Mouse (Mus musculus): ENCODE measurements at regions not wholly inside any gene's neighbourhood (a gene's known extent, or its start where the extent isn't known, plus 50 kb on each side); places are given as distances from the start of the nearest gene placed in this dataset.
A peak's percentile ranks its signal among the peaks of the same experiment; 100 is the strongest.

- H3K9ac ChIP-seq: no peak overlapping the region
- H3K9me3 ChIP-seq: no peaks in the 10 kb centered on the region
- no peak overlapping the region for H3K4me2 ChIP-seq
- 82% methylated on average over 6 of the region's 6 CpGs for WGBS
- no peaks in the 10 kb centered on the region for H3K27me3 ChIP-seq
- no peak overlapping the region for H3K27ac ChIP-seq (replicated peaks)
- no peaks in the 10 kb centered on the region for H3K4me1 ChIP-seq (replicated peaks)
- H3K4me3 ChIP-seq: no peak overlapping the region
- ATAC-seq (ENCODE audit: low read depth): no peak
- no peaks in the 10 kb centered on the region for H3K36me3 ChIP-seq
Observed at GRCm38 (mm10) chr14:46004078-46004477, 346.1 kb upstream of the Ddhd1 start.

GRCm38 (mm10) chr14:46005307-46005706 lies 347.4 kb upstream of the Ddhd1 start:
- no peak overlapping the region for H3K4me2 ChIP-seq
- H3K4me1 ChIP-seq (replicated peaks): no peaks in the 10 kb centered on the region
- no peak for ATAC-seq (ENCODE audit: low read depth)
- H3K27me3 ChIP-seq: no peaks in the 10 kb centered on the region
- H3K9ac ChIP-seq: no peak overlapping the region
- 59% methylated on average over 4 of the region's 4 CpGs for WGBS
- no peaks in the 10 kb centered on the region for H3K36me3 ChIP-seq
- H3K4me3 ChIP-seq: no peak overlapping the region
- no peak overlapping the region for H3K27ac ChIP-seq (replicated peaks)
- no peaks in the 10 kb centered on the region for H3K9me3 ChIP-seq

GRCm38 (mm10) chr14:46013232-46013631 lies 355.3 kb upstream of the Ddhd1 start:
- no peak overlapping the region for H3K4me3 ChIP-seq
- 96% methylated on average over 2 of the region's 2 CpGs for WGBS
- no peaks in the 10 kb centered on the region for H3K36me3 ChIP-seq
- no peak overlapping the region for H3K9ac ChIP-seq
- no peaks in the 10 kb centered on the region for H3K9me3 ChIP-seq
- H3K27ac ChIP-seq (replicated peaks): no peak overlapping the region
- H3K4me2 ChIP-seq: no peak overlapping the region
- H3K27me3 ChIP-seq: no peaks in the 10 kb centered on the region
- H3K4me1 ChIP-seq (replicated peaks): no peaks in the 10 kb centered on the region
- ATAC-seq (ENCODE audit: low read depth): no peak

- Histone ChIP-seq H3K4me2 (no peak overlapping the region), H3K36me3 (no peaks in the 10 kb centered on the region), H3K27ac (replicated peaks) (no peak overlapping the region), H3K27me3 (no peaks in the 10 kb centered on the region), H3K4me3 (no peak overlapping the region), H3K4me1 (replicated peaks) (no peaks in the 10 kb centered on the region), H3K9me3 (no peaks in the 10 kb centered on the region), H3K9ac (no peak overlapping the region)
- ATAC-seq (ENCODE audit: low read depth): no peak
- 67% methylated on average over 2 of the region's 2 CpGs for WGBS
Observed at GRCm38 (mm10) chr14:46014090-46014489, 356.1 kb upstream of the Ddhd1 start.

GRCm38 (mm10) chr14:46015682-46016400 lies 357.9 kb upstream of the Ddhd1 start:
- H3K9ac ChIP-seq: no peak overlapping the region
- H3K4me1 ChIP-seq (replicated peaks): peaks cover 6% of the 10 kb centered on the region; the same call in 1 of the 2 replicates
- H3K36me3 ChIP-seq: no peaks in the 10 kb centered on the region
- H3K4me2 ChIP-seq: no peak overlapping the region
- 90% methylated on average over 6 of the region's 6 CpGs for WGBS
- no peak overlapping the region for H3K4me3 ChIP-seq
- H3K9me3 ChIP-seq: no peaks in the 10 kb centered on the region
- no peak overlapping the region for H3K27ac ChIP-seq (replicated peaks)
- ATAC-seq (ENCODE audit: low read depth): no peak
- H3K27me3 ChIP-seq: no peaks in the 10 kb centered on the region

- H3K4me3 ChIP-seq: no peak overlapping the region
- no peaks in the 10 kb centered on the region for H3K27me3 ChIP-seq
- WGBS: 47% methylated on average over 4 of the region's 4 CpGs
- no peak overlapping the region for H3K9ac ChIP-seq
- H3K36me3 ChIP-seq: no peaks in the 10 kb centered on the region
- no peak for ATAC-seq (ENCODE audit: low read depth)
- no peak overlapping the region for H3K4me2 ChIP-seq
- H3K27ac ChIP-seq (replicated peaks): no peak overlapping the region
- H3K9me3 ChIP-seq: no peaks in the 10 kb centered on the region
- H3K4me1 ChIP-seq (replicated peaks): peaks cover 6% of the 10 kb centered on the region; the same call in 1 of the 2 replicates
Observed at GRCm38 (mm10) chr14:46016701-46017106, 358.8 kb upstream of the Ddhd1 start.

GRCm38 (mm10) chr14:46017286-46017685 lies 359.3 kb upstream of the Ddhd1 start:
- H3K4me2 ChIP-seq: no peak overlapping the region
- H3K4me1 ChIP-seq (replicated peaks): peaks cover 6% of the 10 kb centered on the region; the same call in 1 of the 2 replicates
- 60% methylated on average over 3 of the region's 3 CpGs for WGBS
- no peak overlapping the region for H3K9ac ChIP-seq
- no peaks in the 10 kb centered on the region for H3K27me3 ChIP-seq
- H3K4me3 ChIP-seq: no peak overlapping the region
- H3K9me3 ChIP-seq: no peaks in the 10 kb centered on the region
- H3K36me3 ChIP-seq: no peaks in the 10 kb centered on the region
- ATAC-seq (ENCODE audit: low read depth): no peak
- no peak overlapping the region for H3K27ac ChIP-seq (replicated peaks)

- Histone ChIP-seq H3K27ac (replicated peaks) (no peak overlapping the region), H3K4me3 (no peak overlapping the region), H3K27me3 (no peaks in the 10 kb centered on the region), H3K9me3 (no peaks in the 10 kb centered on the region), H3K9ac (no peak overlapping the region), H3K4me2 (no peak overlapping the region), H3K4me1 (replicated peaks) (peaks cover 6% of the 10 kb centered on the region; the same call in 1 of the 2 replicates), H3K36me3 (no peaks in the 10 kb centered on the region)
- no peak for ATAC-seq (ENCODE audit: low read depth)
- WGBS: 85% methylated on average over 6 of the region's 6 CpGs
Observed at GRCm38 (mm10) chr14:46017976-46018375, 360.0 kb upstream of the Ddhd1 start.

- H3K9ac ChIP-seq: no peak overlapping the region
- WGBS: 62% methylated on average over 14 of the region's 14 CpGs
- no peak overlapping the region for H3K4me3 ChIP-seq
- H3K4me1 ChIP-seq (replicated peaks): peaks cover 6% of the 10 kb centered on the region; the same call in 1 of the 2 replicates
- no peak for ATAC-seq (ENCODE audit: low read depth)
- no peaks in the 10 kb centered on the region for H3K9me3 ChIP-seq
- no peak overlapping the region for H3K4me2 ChIP-seq
- H3K27ac ChIP-seq (replicated peaks): no peak overlapping the region
- H3K36me3 ChIP-seq: no peaks in the 10 kb centered on the region
- no peaks in the 10 kb centered on the region for H3K27me3 ChIP-seq
Observed at GRCm38 (mm10) chr14:46019240-46020025, 359.8 kb upstream of the Gm15217 start.

- Histone ChIP-seq H3K4me2 (no peak overlapping the region), H3K4me3 (no peak overlapping the region), H3K9ac (no peak overlapping the region), H3K9me3 (no peaks in the 10 kb centered on the region), H3K27me3 (no peaks in the 10 kb centered on the region), H3K4me1 (replicated peaks) (no peaks in the 10 kb centered on the region), H3K27ac (replicated peaks) (no peak overlapping the region), H3K36me3 (no peaks in the 10 kb centered on the region)
- no peak for ATAC-seq (ENCODE audit: low read depth)
- WGBS: 92% methylated on average over 8 of the region's 8 CpGs
Observed at GRCm38 (mm10) chr14:46034301-46034700, 344.9 kb upstream of the Gm15217 start.

- no peak for ATAC-seq (ENCODE audit: low read depth)
- 35% methylated on average over 14 of the region's 14 CpGs for WGBS
- no peak overlapping the region for H3K27ac ChIP-seq (replicated peaks)
- peaks cover 9% of the 10 kb centered on the region; the same call in 1 of the 2 replicates for H3K4me1 ChIP-seq (replicated peaks)
- 0 out of 2 replicates have a peak overlapping the region, but pooled peaks have one; percentile 6 for H3K4me3 ChIP-seq
- no peaks in the 10 kb centered on the region for H3K36me3 ChIP-seq
- H3K9ac ChIP-seq: no peak overlapping the region
- H3K4me2 ChIP-seq: peak overlapping the region; percentile 43
- no peaks in the 10 kb centered on the region for H3K9me3 ChIP-seq
- no peaks in the 10 kb centered on the region for H3K27me3 ChIP-seq
Observed at GRCm38 (mm10) chr14:46060622-46061381, 318.4 kb upstream of the Gm15217 start.

All from neural tube, embryonic 13.5 days (tissue).